Mouse (Mus musculus) limb, embryonic 14.5 days (tissue): ENCODE measurements around the gene Enc1. TPM values are rescaled to one million over a fixed set of nuclear protein-coding genes. Genes with fewer than 3 reads are reported as not detected.

Experiments
- ATAC-seq: fragments of 200-750 bp; cut with Nextera tagmentation; 2 replicates; pipeline ENCODE4 v1.8.0; 2017; ENCODE audit warnings: low read depth, moderate number of reproducible peaks, moderate TSS enrichment; ENCODE audit not compliant: low FRiP score
- DNase-seq: peaks from one replicate; pipeline ENCODE4 v3.0.0-alpha.2; 2015; ENCODE audit warnings: low spot score
- H3K27ac ChIP-seq: fragments of 300-500 bp; sonication (generic); replicated peaks from 2 replicates; pipeline ENCODE4 v1.5.1; 2014; ENCODE audit warnings: low read depth, mild to moderate bottlenecking, low read length, moderate library complexity, mixed read lengths
- H3K27me3 ChIP-seq: fragments of 300-500 bp; sonication (generic); 2 replicates; pipeline ENCODE4 v1.6.1; 2014; ENCODE audit warnings: low read length, mixed read lengths; ENCODE audit not compliant: control insufficient read depth, insufficient read depth
- H3K36me3 ChIP-seq: fragments of 300-500 bp; sonication (generic); 2 replicates; pipeline ENCODE4 v1.6.1; 2014; ENCODE audit warnings: mild to moderate bottlenecking, low read length, moderate library complexity, mixed read lengths; ENCODE audit not compliant: control insufficient read depth, insufficient read depth
- H3K4me1 ChIP-seq: fragments of 300-500 bp; sonication (generic); 2 replicates; pipeline ENCODE4 v1.6.1; 2014; ENCODE audit warnings: antibody characterized with exemption, low read length, mixed read lengths; ENCODE audit not compliant: control insufficient read depth, insufficient read depth
- H3K4me2 ChIP-seq: fragments of 300-500 bp; sonication (generic); replicated peaks from 2 replicates; pipeline ENCODE4 v1.6.1; 2014; ENCODE audit warnings: low read depth, mild to moderate bottlenecking, low read length, moderate library complexity; ENCODE audit not compliant: severe bottlenecking
- H3K4me3 ChIP-seq: fragments of 300-500 bp; sonication (generic); replicated peaks from 2 replicates; pipeline ENCODE4 v1.5.1; 2014; ENCODE audit warnings: low read length
- H3K9ac ChIP-seq: fragments of 300-500 bp; sonication (generic); 2 replicates; pipeline ENCODE4 v1.6.1; 2014; ENCODE audit warnings: mild to moderate bottlenecking, low read depth, low read length, moderate library complexity; ENCODE audit not compliant: severe bottlenecking
- H3K9me3 ChIP-seq: fragments of 300-500 bp; sonication (generic); 2 replicates; pipeline ENCODE4 v1.6.1; 2016; ENCODE audit warnings: low read length; ENCODE audit not compliant: control insufficient read depth
- POLR2A ChIP-seq: fragments of 200-500 bp; IDR thresholded peaks from 2 replicates; pipeline ENCODE4 v1.8.0; 2012; ENCODE audit warnings: inconsistent platforms, mild to moderate bottlenecking, moderate library complexity, borderline replicate concordance; ENCODE audit not compliant: insufficient read depth, insufficient read length; ENCODE audit errors: extremely low read depth
- WGBS: fragments of 180-500 bp; shearing (Covaris S2); extraction: QIAGEN DNeasy Blood & Tissue Kit; methylation state at CpG from one replicate; pipeline ENCODE4 v1.1.7; 2014; 5-methylcytosine and 5-hydroxymethylcytosine counted together
- polyA plus RNA-seq, 2 experiments: library from polyadenylated mRNA; depleted of rRNA in 1 of 2; stranded (reverse) in 1 of 2; unstranded in 1 of 2; fragments of >200 nt; fragmentation: Nextera tagmentation in 1 of 2; extraction: Ambion mirVana in 1 of 2; gene quantifications; 2 replicates each; pipeline versions ENCODE4 v1.2.1 to v1.2.3; 2012 to 2014

The Enc1 gene
- polyA plus RNA-seq, 2 experiments, result 8.9 to 33.5 TPM

DNA sequence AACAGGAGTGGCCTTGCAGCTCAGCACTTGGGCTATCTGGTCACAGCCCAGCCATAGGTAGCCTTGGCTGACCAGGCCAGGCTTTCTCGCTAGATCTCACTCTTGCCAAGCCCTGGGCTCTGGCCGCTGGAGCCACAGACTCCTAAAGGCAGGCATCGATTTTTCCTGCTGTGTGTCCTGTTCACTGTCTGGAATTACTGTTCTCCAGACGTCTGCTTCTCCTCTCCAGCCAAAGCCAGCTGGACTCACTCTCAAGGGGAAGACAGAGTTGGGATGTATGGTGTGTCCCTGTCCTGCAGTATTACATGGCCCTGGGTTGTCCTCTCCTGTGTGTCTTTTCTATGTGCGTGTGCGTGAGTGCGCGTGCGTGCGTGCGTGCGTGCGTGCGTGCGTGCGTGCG is 50.4 kb downstream of the Enc1 start:
- WGBS, result 75% methylated on average over 17 of the region's 17 CpGs
- Histone ChIP-seq H3K4me2 (no peak overlapping the region), H3K9me3 (no peaks in the 10 kb centered on the region), H3K4me1 (peaks cover 10% of the 10 kb centered on the region), H3K27me3 (no peaks in the 10 kb centered on the region), H3K4me3 (no peak overlapping the region), H3K36me3 (no peaks in the 10 kb centered on the region), H3K9ac (no peak overlapping the region), H3K27ac (no peak overlapping the region)
- ATAC-seq (no peak), DNase-seq (no peak)
- TF ChIP-seq POLR2A, result no peak

DNA sequence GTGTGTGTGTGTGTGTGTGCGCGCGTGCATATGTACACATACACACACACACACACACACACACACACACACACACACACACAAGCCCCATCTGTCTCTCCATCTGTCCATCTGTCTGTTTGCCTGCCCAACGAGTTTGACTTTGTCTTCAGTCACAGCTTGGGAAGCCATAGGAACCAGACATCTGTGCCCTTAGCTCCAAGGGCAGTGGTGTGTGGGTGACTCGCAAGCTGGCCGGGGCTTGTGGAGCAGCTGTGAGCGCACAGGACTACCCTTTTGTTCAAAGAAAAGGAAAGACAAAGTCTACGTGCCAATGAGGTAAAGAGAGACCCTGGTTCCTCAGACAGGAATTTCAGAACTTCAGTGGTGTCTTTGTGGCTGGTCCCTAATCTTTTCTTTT is 51.1 kb downstream of the Enc1 start:
- Histone ChIP-seq H3K4me2 (no peak overlapping the region), H3K4me1 (peaks cover 10% of the 10 kb centered on the region), H3K36me3 (no peaks in the 10 kb centered on the region), H3K27me3 (no peaks in the 10 kb centered on the region), H3K27ac (no peak overlapping the region), H3K9me3 (no peaks in the 10 kb centered on the region), H3K9ac (no peak overlapping the region), H3K4me3 (no peak overlapping the region)
- DNase-seq, result no peak
- 42% methylated on average over 8 of the region's 8 CpGs for WGBS
- TF ChIP-seq POLR2A, result no peak
- ATAC-seq, result no peak

DNA sequence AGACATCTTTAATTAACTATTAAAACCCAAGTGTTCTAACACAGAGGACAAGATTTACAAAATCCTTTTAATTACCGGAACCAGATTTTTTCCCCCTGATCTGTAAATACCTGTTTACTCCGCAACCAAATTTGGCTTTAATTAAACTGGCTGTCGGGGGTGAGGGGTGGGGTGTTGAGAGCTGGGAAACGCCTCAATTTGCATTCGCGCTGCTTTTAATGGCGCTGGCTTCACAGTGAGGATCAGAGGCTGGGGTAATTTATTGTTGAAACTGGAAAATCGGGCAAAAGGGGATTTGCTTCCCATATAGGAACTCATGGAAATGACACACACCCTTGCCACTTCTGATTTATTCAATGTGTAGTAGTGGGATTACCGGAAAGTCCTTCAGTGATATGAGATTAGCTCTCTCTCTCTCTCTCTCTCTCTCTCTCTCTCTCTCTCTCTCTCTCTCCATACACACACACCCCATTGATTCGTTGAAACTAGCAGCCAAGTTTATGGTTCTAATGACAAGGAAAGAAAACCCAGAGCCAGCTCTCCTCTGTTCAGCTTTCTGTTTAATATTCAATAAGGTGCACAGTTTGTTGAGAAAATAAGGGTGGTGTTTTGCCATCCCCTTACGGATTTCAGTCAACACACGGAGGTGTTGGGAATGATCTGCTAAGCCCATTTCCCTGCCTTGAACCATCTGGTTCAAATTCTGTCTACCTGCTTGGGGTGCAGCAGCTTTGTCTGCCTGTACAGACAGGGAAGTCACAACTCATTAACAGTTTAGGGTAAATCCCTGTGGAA is 51.7 kb downstream of the Enc1 start:
- TF ChIP-seq POLR2A, result no peak
- peaks cover 10% of the 10 kb centered on the region for H3K4me1 ChIP-seq
- no peak overlapping the region for H3K27ac ChIP-seq
- no peak for DNase-seq
- no peak overlapping the region for H3K4me3 ChIP-seq
- 9% methylated on average over 12 of the region's 12 CpGs for WGBS
- no peaks in the 10 kb centered on the region for H3K27me3 ChIP-seq
- no peak overlapping the region for H3K9ac ChIP-seq
- H3K36me3 ChIP-seq, result no peaks in the 10 kb centered on the region
- H3K4me2 ChIP-seq, result no peak overlapping the region
- H3K9me3 ChIP-seq, result no peaks in the 10 kb centered on the region
- ATAC-seq, result no peak

DNA sequence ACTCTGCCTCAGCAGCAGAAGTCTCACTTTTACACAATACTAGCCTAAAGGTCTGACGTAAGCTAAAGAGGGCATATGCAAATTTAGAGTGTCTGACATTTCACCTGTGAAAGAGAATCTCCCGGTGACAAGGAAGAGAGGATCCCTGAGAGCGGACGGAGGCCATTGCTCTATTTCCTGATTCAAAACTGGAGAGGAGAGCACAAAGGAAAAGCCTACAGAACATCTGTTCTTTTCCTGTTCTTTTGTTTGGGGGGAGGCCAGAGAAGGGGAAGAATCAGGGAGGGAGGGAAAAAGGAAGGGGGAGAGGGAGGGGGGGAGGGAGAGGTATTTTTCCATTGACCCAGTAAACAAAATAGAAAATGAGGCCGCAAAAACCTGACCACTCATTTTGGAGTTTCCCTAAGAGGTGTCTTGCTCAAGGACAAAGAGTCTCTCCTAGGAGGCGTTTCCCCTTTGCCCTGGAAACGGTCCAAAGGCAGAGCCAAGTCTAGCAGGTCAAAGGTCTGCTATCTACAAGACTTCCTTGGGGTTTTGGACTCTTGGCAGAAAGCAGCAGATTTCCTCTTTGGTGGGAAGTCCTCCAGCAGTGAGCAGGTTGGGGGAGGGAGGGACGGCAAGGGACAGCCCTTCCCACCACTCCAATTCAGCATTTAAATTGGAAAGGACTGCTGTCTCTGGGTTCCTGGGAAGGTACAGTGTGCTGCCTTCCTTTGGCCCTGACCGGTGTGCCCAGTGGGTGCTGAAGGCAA is 54.4 kb downstream of the Enc1 start:
- DNase-seq, result peak; percentile 19

DNA sequence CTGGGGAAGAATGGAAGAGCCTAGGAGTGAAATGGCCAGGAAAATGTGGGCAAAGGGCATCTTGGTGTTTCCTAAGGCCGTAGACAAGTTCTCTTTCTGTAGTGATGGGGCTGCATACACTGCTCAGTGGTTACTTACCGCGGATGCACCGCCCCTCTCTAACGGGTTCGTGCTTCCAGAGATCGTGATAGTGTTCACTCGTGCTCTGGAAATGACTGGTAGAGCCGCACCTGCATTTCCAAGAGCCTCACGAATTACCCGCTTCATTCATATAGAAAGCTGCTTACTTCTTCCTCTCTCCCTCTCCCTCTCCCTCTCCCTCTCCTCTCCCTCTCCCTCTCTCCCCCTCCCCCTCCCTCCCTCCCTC is 54.9 kb downstream of the Enc1 start:
- Histone ChIP-seq H3K36me3 (no peaks in the 10 kb centered on the region), H3K27me3 (no peaks in the 10 kb centered on the region), H3K9ac (no peak overlapping the region), H3K27ac (no peak overlapping the region), H3K4me2 (no peak overlapping the region), H3K9me3 (no peaks in the 10 kb centered on the region), H3K4me3 (no peak overlapping the region), H3K4me1 (peaks cover 10% of the 10 kb centered on the region)
- DNase-seq (no peak), ATAC-seq (no peak)
- TF ChIP-seq POLR2A, result no peak
- 76% methylated on average over 9 of the region's 11 CpGs for WGBS

More for the DNA sequence above, 54.4 kb downstream of the Enc1 start:
- Histone ChIP-seq H3K27me3 (no peaks in the 10 kb centered on the region), H3K4me3 (no peak overlapping the region), H3K4me2 (no peak overlapping the region), H3K9ac (no peak overlapping the region), H3K27ac (no peak overlapping the region), H3K9me3 (no peaks in the 10 kb centered on the region), H3K4me1 (peaks cover 10% of the 10 kb centered on the region), H3K36me3 (no peaks in the 10 kb centered on the region)
- TF ChIP-seq POLR2A, result no peak
- ATAC-seq, result no peak
- whole genome bisulfite sequencing, result 74% methylated on average over 9 of the region's 9 CpGs
